In the genomic region with DNA sequence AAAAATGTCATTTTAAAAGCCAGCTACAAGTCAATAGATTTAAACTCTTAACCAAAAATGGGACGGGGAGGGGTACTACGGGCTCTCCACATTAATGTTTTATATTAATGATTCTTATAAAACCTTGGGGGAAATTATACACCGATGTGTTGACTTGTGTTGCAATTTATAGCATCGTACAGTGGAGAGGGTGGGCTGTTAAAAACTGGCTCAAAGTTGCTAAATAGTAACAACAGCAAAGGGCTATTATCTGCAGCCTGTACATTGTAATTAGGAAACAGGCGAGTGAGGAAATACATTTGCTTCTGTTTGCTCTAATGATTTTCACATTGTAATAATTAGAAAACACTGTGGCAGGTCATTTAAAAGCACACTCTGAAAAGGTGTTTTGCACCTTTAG, we compare ENCODE assay signal across 17 mouse cellular contexts.
DNase-seq lines count a peak whose midpoint lies in the region; ATAC-seq and TF ChIP-seq lines count a peak whose summit lies in the region.
"Had no signal": no experiment of that assay in that cellular context is flagged by ENCODE, and none has a peak within 500 bp of the region (broad histone marks: within the 10 kb centered on the region; RNA-seq: fewer than 3 reads in every experiment).

No protein-coding gene starts in this region.

- no peak for TF ChIP-seq CTCF in hindbrain, postnatal 0 days (IDR thresholded peaks at IDR 0.05; ENCODE audit: low read depth)
- TF ChIP-seq CTCF in forebrain, postnatal 0 days (IDR thresholded peaks at IDR 0.05; ENCODE audit: low read depth), result no peak

- peak; percentile 65 for DNase-seq in forebrain, embryonic 14.5 days (ENCODE audit: low spot score)
- DNase-seq in forebrain, embryonic 10.5 days (ENCODE audit: extremely low spot score, low spot score), result no peak
- no peak for DNase-seq in hindbrain, postnatal 0 days (ENCODE audit: low spot score)
- DNase-seq in hindbrain, embryonic 11.5 days (ENCODE audit: low spot score), result no peak
- no peak for DNase-seq in forebrain, postnatal 0 days
- no peak for DNase-seq in thymus, postnatal 10 days (ENCODE audit: low spot score in 2 of 2)
- DNase-seq: adrenal gland, adult 2 months; adrenal gland, postnatal 14 days; gastrocnemius, postnatal 10 days; gastrocnemius, postnatal 36 days; kidney, adult 11 months; kidney, adult 8-10 months had no signal

- H3K9me3 ChIP-seq in forebrain, embryonic 14.5 days (replicated peaks; ENCODE audit: control insufficient read depth, low read length), result no peaks in the 10 kb centered on the region
- no peaks in the 10 kb centered on the region for H3K9me3 ChIP-seq in forebrain, embryonic 10.5 days
- no peaks in the 10 kb centered on the region for H3K9me3 ChIP-seq in hindbrain, postnatal 0 days (ENCODE audit: low read length)
- no peaks in the 10 kb centered on the region for H3K9me3 ChIP-seq in hindbrain, embryonic 11.5 days (ENCODE audit: control insufficient read depth, low read length)
- H3K9me3 ChIP-seq in forebrain, embryonic 16.5 days (ENCODE audit: control insufficient read depth, low read length), result no peaks in the 10 kb centered on the region
- no peaks in the 10 kb centered on the region for H3K9me3 ChIP-seq in forebrain, postnatal 0 days (ENCODE audit: low read length)
- H3K9me3 ChIP-seq: hindbrain, embryonic 13.5 days; intestine, embryonic 15.5 days had no signal

- WGBS in forebrain, embryonic 14.5 days, result 32% methylated on average over 5 of the region's 5 CpGs
- 89% methylated on average over 5 of the region's 5 CpGs for WGBS in forebrain, embryonic 10.5 days
- WGBS in hindbrain, postnatal 0 days, result 45% methylated on average over 5 of the region's 5 CpGs
- 88% methylated on average over 5 of the region's 5 CpGs for WGBS in hindbrain, embryonic 11.5 days
- 28% methylated on average over 5 of the region's 5 CpGs for WGBS in forebrain, embryonic 16.5 days
- WGBS in forebrain, postnatal 0 days, result 26% methylated on average over 5 of the region's 5 CpGs

- H3K27ac ChIP-seq in forebrain, embryonic 14.5 days (ENCODE audit: low read depth, low read length), result no peak overlapping the region
- no peak overlapping the region for H3K27ac ChIP-seq in forebrain, embryonic 10.5 days
- H3K27ac ChIP-seq in hindbrain, postnatal 0 days, result no peak overlapping the region
- no peak overlapping the region for H3K27ac ChIP-seq in hindbrain, embryonic 11.5 days (ENCODE audit: low read depth, low read length)
- no peak overlapping the region for H3K27ac ChIP-seq in forebrain, embryonic 16.5 days (ENCODE audit: low read length)
- H3K27ac ChIP-seq in forebrain, postnatal 0 days (ENCODE audit: low read depth, low read length), result 0 out of 2 replicates have a peak overlapping the region, but pooled peaks have one; percentile 40
- H3K27ac ChIP-seq: hindbrain, embryonic 13.5 days; intestine, embryonic 15.5 days had no signal

- H3K4me1 ChIP-seq in forebrain, embryonic 14.5 days (ENCODE audit: control insufficient read depth, insufficient read depth, low read length), result peaks cover 6% of the 10 kb centered on the region; the same call in 1 of the 2 replicates
- no peaks in the 10 kb centered on the region for H3K4me1 ChIP-seq in forebrain, embryonic 10.5 days
- H3K4me1 ChIP-seq in hindbrain, postnatal 0 days (ENCODE audit: insufficient read depth, low read length), result no peaks in the 10 kb centered on the region
- no peaks in the 10 kb centered on the region for H3K4me1 ChIP-seq in hindbrain, embryonic 11.5 days (replicated peaks; ENCODE audit: control insufficient read depth, insufficient read depth, low read length)
- peaks cover 7% of the 10 kb centered on the region; the same call in 1 of the 2 replicates for H3K4me1 ChIP-seq in forebrain, embryonic 16.5 days (replicated peaks; ENCODE audit: control insufficient read depth, insufficient read depth, low read length)
- 0 out of 2 replicates have a peak, but pooled peaks cover 3% of the 10 kb centered on the region for H3K4me1 ChIP-seq in forebrain, postnatal 0 days (ENCODE audit: insufficient read depth)
- H3K4me1 ChIP-seq: intestine, embryonic 15.5 days had no signal

- peak; percentile 66 for ATAC-seq in forebrain, embryonic 14.5 days
- peak; percentile 11; the same call in 1 of the 2 replicates for ATAC-seq in hindbrain, postnatal 0 days
- ATAC-seq in hindbrain, embryonic 11.5 days (ENCODE audit: low FRiP score), result no peak
- ATAC-seq in forebrain, embryonic 16.5 days, result peak; percentile 58
- ATAC-seq in forebrain, postnatal 0 days, result peak; percentile 5
- ATAC-seq: CD4-positive, CD25-positive, alpha-beta regulatory T cell, adult 4 months; intestine, embryonic 15.5 days had no signal

- no peak overlapping the region for H3K9ac ChIP-seq in forebrain, embryonic 14.5 days (ENCODE audit: low read length)
- H3K9ac ChIP-seq in hindbrain, postnatal 0 days (replicated peaks; ENCODE audit: low read length), result no peak overlapping the region
- no peak overlapping the region for H3K9ac ChIP-seq in hindbrain, embryonic 11.5 days (ENCODE audit: low read depth, low read length)
- no peak overlapping the region for H3K9ac ChIP-seq in forebrain, embryonic 16.5 days (replicated peaks; ENCODE audit: low read depth, low read length)
- no peak overlapping the region for H3K9ac ChIP-seq in forebrain, postnatal 0 days
- H3K9ac ChIP-seq: hindbrain, embryonic 13.5 days; intestine, embryonic 15.5 days had no signal

- H3K4me2 ChIP-seq in forebrain, embryonic 14.5 days (ENCODE audit: low read length), result 0 out of 2 replicates have a peak overlapping the region, but pooled peaks have one; percentile 9
- H3K4me2 ChIP-seq in hindbrain, postnatal 0 days (ENCODE audit: low read depth, low read length), result 0 out of 2 replicates have a peak overlapping the region, but pooled peaks have one; percentile 3
- H3K4me2 ChIP-seq in hindbrain, embryonic 11.5 days (replicated peaks; ENCODE audit: low read depth, low read length), result no peak overlapping the region
- H3K4me2 ChIP-seq in forebrain, embryonic 16.5 days (ENCODE audit: low read length), result no peak overlapping the region
- H3K4me2 ChIP-seq in forebrain, postnatal 0 days (ENCODE audit: low read depth), result no peak overlapping the region
- H3K4me2 ChIP-seq: heart, embryonic 11.5 days; hindbrain, embryonic 13.5 days; intestine, embryonic 15.5 days had no signal

- H3K27me3 ChIP-seq in forebrain, embryonic 14.5 days (replicated peaks; ENCODE audit: control insufficient read depth, insufficient read depth, low read length), result no peaks in the 10 kb centered on the region
- H3K27me3 ChIP-seq in forebrain, embryonic 10.5 days (ENCODE audit: poor library complexity, severe bottlenecking), result no peaks in the 10 kb centered on the region
- H3K27me3 ChIP-seq in hindbrain, postnatal 0 days (ENCODE audit: insufficient read depth, low read length), result no peaks in the 10 kb centered on the region
- no peaks in the 10 kb centered on the region for H3K27me3 ChIP-seq in hindbrain, embryonic 11.5 days (ENCODE audit: control insufficient read depth, insufficient read depth, low read length)
- H3K27me3 ChIP-seq in forebrain, embryonic 16.5 days (replicated peaks; ENCODE audit: control insufficient read depth, insufficient read depth, low read length), result no peaks in the 10 kb centered on the region
- no peaks in the 10 kb centered on the region for H3K27me3 ChIP-seq in forebrain, postnatal 0 days (ENCODE audit: insufficient read depth, low read length)
- H3K27me3 ChIP-seq: hindbrain, embryonic 13.5 days; intestine, embryonic 15.5 days had no signal

- H3K4me3 ChIP-seq in forebrain, embryonic 14.5 days (ENCODE audit: low read depth, low read length), result no peak overlapping the region
- no peak overlapping the region for H3K4me3 ChIP-seq in forebrain, embryonic 10.5 days
- H3K4me3 ChIP-seq in hindbrain, postnatal 0 days (ENCODE audit: low read length), result no peak overlapping the region
- H3K4me3 ChIP-seq in hindbrain, embryonic 11.5 days (ENCODE audit: low read depth, low read length), result no peak overlapping the region
- H3K4me3 ChIP-seq in forebrain, embryonic 16.5 days (replicated peaks; ENCODE audit: low read length), result no peak overlapping the region
- H3K4me3 ChIP-seq in forebrain, postnatal 0 days (ENCODE audit: low read depth, low read length), result no peak overlapping the region
- H3K4me3 ChIP-seq: hindbrain, embryonic 13.5 days; intestine, embryonic 15.5 days had no signal

- no peaks in the 10 kb centered on the region for H3K36me3 ChIP-seq in forebrain, embryonic 14.5 days (ENCODE audit: control insufficient read depth, insufficient read depth, low read length)
- no peaks in the 10 kb centered on the region for H3K36me3 ChIP-seq in forebrain, embryonic 10.5 days (replicated peaks)
- no peaks in the 10 kb centered on the region for H3K36me3 ChIP-seq in hindbrain, postnatal 0 days (ENCODE audit: insufficient read depth, low read length)
- H3K36me3 ChIP-seq in hindbrain, embryonic 11.5 days (ENCODE audit: control insufficient read depth, insufficient read depth, low read length), result no peaks in the 10 kb centered on the region
- no peaks in the 10 kb centered on the region for H3K36me3 ChIP-seq in forebrain, embryonic 16.5 days (ENCODE audit: control insufficient read depth, insufficient read depth)
- no peaks in the 10 kb centered on the region for H3K36me3 ChIP-seq in forebrain, postnatal 0 days (ENCODE audit: insufficient read depth)
- H3K36me3 ChIP-seq: hindbrain, embryonic 13.5 days; intestine, embryonic 15.5 days had no signal

Comparison
In these comparisons a context has a peak if more than half of its experiments do, and no peak if none do; other contexts are left out.
1. H3K4me2 ChIP-seq: peak in forebrain, embryonic 14.5 days (single experiment) and hindbrain, postnatal 0 days (single experiment); none in hindbrain, embryonic 11.5 days (single experiment), forebrain, embryonic 16.5 days (single experiment) and forebrain, postnatal 0 days (single experiment).